Mouse (Mus musculus): ENCODE measurements at regions not wholly inside any gene's neighbourhood (a gene's known extent, or its start where the extent isn't known, plus 50 kb on each side); places are given as distances from the start of the nearest gene placed in this dataset.

DNA sequence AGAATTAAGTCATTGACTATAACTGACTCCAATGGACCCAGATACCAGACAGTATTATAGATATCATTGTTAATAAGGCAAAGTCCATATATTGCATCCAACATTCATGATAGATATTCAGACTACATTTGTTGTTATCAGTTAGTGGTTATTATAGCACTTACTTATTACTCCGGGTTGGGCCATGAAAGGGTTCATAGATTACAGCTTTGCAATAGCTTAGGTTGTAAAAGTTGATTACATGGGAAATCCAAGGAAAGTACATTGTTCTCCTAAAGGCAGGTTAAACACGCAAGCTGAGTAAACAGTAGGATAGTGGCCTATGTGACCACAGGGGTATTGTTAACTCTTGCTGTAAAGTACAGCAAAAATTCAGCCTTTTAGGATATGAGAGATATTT, 89.3 kb upstream of the Actbl2 start:
- DNase-seq (ENCODE audit: low spot score), result no peak

DNA sequence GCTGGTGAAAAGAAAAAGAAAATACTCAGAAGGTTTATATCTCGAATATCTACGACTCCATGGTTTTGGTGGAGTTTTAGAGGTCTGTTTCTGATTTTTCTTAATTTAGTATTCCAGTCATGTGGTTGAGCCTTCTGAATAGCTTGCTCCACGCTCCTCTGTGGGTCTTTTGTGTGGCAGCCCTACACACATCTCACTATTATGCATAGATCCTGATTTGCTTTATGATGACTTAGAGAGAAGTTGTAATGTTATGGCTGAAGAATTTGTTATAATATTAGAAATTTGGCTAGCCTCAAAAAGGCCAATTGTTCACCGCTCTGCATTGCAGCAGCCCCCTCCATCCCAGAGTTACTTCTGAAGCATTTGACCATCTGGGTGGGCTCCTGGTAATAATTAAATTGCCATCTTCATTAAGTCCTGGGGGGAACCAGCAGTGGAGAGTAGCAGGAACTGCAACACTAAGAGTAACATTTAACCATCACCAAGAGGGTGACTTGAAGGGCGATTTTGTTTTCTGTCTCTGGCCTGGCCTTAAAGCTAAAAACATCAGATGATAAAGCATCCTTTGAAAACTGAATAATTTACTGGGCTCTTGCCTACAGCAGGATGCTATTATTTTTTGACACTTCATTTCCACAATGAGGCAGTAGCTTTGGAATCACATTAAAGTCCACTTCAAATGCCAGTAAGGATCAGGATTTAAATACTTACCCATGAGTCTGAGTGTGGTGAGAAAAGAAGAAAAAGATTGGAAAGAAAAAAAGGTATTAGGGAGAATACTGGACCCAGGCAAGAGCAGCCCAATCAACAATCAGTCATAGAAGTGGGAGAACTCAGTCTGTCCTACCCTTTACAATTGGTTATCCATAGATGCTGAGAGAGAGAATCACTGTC, 84.3 kb upstream of the Actbl2 start:
- no peak for DNase-seq (ENCODE audit: low spot score)

DNA sequence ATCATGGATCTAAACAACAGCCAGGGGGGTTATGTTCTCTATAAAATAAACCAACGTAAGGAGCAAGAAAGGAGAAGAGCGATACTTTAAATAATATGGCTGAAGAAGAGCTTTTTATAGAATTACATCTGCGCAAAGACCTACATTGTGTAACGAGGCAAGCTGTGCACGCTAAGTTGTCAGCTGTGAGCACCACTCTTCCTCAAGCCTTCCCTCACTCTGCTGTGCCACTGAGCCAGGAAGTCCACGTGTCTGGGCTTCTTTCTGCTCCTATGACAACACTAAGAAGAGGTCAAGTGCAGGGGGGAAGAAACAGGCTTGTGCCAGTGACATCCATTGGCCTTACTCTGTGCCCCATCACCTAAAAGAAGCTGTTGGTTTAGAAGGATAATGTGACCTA, 75.6 kb upstream of the Actbl2 start:
- no peak for DNase-seq (ENCODE audit: low spot score)

DNA sequence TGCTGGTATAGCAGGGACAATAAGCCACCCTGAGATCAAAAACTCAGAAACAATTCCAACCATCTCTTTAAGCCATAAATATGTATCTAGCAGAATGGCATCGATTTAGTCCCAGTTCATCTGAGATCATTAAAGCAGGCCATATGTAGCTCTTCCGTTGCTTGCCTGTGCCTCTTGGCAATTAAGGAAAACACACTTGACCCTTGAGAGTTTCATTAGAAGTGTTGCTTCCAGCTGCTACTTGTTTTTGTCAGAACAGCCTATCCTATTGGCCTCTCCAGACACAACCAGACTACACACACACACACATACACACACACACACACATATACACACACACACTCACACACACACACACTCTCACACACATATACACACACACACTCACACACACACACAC, 71.5 kb upstream of the Actbl2 start:
- no peak for DNase-seq (ENCODE audit: low spot score)

DNA sequence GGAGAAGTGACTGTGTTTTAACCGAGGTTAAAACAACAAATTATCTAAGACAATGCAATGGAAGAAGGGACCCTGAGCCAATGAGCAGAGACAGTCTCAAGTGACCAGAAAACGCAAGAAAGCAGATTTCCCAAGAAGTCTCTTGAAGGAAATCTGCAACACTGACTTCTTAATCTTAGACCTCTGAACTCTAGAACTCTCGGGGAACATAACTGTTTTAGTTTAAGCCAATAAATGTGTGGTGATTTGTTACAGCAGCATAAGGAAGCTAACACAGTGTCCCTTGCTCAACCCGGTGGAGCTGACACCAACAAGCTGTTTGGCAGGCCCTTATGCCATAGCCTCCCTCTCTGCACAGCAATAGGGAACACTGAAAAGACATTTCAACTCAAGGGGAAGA, 69.0 kb upstream of the Actbl2 start:
- no peak for DNase-seq (ENCODE audit: low spot score)

DNA sequence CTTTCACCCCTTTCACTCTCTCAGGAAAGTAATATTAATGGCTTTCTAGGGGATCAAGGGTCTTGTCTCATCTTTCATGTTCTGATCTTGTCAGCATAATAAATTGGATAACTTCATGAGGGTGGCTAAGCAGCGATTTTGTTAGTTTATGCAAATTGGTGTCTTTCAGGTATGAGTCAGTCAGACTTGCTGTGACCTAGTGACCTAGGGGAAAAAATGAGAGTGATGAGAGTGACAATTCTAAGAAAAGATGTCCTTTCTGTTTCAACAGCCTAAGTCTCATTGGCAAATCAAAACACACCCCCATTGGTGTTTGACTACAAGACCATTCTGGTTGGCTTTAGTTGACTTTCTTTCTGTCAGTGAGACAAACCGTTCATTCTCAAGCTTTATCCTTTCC, 68.0 kb upstream of the Actbl2 start:
- DNase-seq (ENCODE audit: low spot score), result no peak

DNA sequence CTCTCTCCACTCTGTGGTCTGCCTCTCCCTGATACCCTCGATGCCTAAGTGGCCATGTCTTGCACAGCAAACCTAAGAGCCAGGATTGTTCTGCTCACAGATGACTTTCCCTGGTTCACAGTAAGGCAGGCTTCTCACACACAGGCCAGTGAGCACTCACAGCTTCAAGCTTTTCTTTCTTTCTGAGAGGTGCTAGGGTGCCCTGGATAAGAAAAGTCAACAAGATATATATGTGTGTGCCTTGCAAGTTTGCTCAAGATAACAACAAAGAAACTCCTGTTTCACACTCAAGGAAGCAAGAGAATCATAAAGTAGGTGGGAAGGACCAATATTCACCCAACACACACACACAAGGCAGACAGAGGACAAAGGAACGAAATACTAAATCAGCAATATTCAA, 60.9 kb upstream of the Actbl2 start:
- DNase-seq (ENCODE audit: low spot score), result no peak

DNA sequence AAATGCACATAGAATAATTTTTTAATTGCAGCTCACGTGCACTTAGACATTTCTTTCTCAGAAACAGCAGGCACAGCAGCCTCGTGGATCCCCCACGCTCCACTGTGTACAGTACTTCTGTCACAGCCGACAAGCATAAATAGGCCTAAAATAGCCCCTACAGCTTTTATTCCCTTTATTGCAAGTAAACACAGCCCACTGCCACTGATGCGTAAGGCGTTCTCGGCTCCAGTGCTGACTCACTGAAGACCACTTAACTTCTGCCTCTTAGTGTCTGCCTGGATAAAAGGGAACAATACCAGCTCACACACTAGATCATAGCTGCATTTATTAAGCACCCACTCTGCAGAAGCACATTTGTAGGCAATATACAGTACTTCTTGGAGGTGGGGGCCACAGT, 60.5 kb upstream of the Actbl2 start:
- DNase-seq (ENCODE audit: low spot score), result no peak

DNA sequence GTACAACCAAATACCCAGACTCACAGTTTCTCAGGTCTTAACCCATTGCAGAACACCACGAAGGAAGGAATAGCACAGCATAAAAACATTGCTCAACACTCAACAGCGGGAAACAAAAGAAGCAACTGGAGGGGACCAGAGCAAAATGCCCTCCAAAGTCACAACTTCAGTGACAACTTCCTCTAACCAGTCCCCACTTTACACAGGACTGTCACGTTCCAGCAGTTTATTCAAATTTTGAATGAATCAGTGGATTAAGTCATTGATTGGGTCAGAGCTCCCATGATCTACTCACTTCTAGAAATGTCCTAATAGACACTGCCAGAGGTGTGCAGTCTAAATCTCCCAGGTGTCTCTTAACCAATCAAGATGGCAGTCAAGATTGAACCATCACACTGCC, 53.3 kb upstream of the Actbl2 start:
- no peak for DNase-seq (ENCODE audit: low spot score)

DNA sequence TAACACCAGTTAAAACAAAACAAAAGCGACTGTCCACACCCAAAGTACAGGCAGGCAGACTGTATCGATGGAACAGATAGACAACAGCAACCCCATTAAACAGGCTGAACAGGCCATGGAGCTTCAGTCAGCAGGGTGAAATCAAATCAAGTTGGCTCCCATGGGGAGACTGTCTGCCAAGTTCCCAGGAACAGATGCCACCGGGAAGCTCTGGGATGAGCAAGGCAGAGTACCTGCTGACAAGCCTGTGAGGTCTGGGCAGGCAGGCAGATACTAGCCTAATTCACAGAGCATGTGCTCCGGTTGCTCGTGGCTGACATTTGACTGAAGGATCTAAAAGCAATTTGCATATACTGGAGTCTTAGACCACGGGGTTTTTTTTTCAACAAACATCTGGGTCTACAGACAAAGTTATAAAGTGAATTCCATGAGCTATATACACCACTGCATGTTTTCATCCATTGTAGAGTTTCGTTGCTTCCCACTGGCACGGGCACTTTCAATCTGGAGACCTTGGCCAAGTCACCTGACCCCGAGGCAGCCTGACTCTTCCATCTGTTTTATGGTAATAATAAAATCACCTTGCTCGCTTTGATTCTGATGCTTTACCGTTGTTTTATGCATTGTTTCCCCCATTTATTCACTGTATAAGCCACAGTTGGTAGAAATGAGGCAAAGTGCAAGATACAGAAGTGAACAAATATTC, 50.1 kb upstream of the Actbl2 start:
- no peak for DNase-seq (ENCODE audit: low spot score)
